Mouse (Mus musculus) induced T-regulatory cell, adult 2 months (primary cell): ENCODE results near the gene Hist1h3e.

Experiments
- DNase-seq: peaks from one replicate; pipeline ENCODE4 v3.0.0-alpha.2; 2012; ENCODE audit warnings: low read depth

The Hist1h3e gene

GRCm38 (mm10) chr13:23517603-23518294 is 44.4 kb downstream of the Hist1h3e start:
- peak; percentile 92 for DNase-seq

- peak; percentile 94 for DNase-seq
Observed at GRCm38 (mm10) chr13:23516822-23517602, 45.2 kb downstream of the Hist1h3e start.

- DNase-seq = no peak
Observed at GRCm38 (mm10) chr13:23515826-23516620, 46.1 kb downstream of the Hist1h3e start.

GRCm38 (mm10) chr13:23515281-23515680 is 46.9 kb downstream of the Hist1h3e start:
- DNase-seq = no peak

GRCm38 (mm10) chr13:23513517-23513916 is 48.7 kb downstream of the Hist1h3e start:
- no peak for DNase-seq
